Comparison of ENCODE assay signal across 20 mouse cellular contexts in genomic region chr4:99516883-99517282, GRCm38 (mm10).
A peak's percentile ranks its signal among the peaks of the same experiment; 100 is the strongest.
DNase-seq lines count a peak whose midpoint lies in the region; ATAC-seq and TF ChIP-seq lines count a peak whose summit lies in the region.
"Had no signal": no experiment of that assay in that cellular context is flagged by ENCODE, and none has a peak within 500 bp of the region (broad histone marks: within the 10 kb centered on the region; RNA-seq: fewer than 3 reads in every experiment).

No protein-coding gene starts in this region.

- H3K27me3 ChIP-seq in kidney, postnatal 0 days (ENCODE audit: insufficient read depth, low read length), result no peaks in the 10 kb centered on the region
- H3K27me3 ChIP-seq in ES-Bruce4 (ENCODE audit: control insufficient read depth, insufficient read depth, low read length, poor library complexity, severe bottlenecking), result no peaks in the 10 kb centered on the region
- H3K27me3 ChIP-seq: hindbrain, embryonic 15.5 days; liver, embryonic 13.5 days; stomach, embryonic 15.5 days had no signal

- no peak for ATAC-seq in kidney, postnatal 0 days (replicated peaks; ENCODE audit: low FRiP score, low read depth)
- ATAC-seq: forebrain, embryonic 16.5 days had no signal

- DNase-seq in kidney, postnatal 0 days (ENCODE audit: low spot score), result no peak
- no peak for DNase-seq in kidney, postnatal 14 days
- DNase-seq in A20 (ENCODE audit: low read depth, low spot score) (peak; percentile 15), ZHBTc4 (ENCODE audit: low read depth, low spot score) (peak; percentile 83), adipocyte (ENCODE audit: low spot score) (no peak)
- DNase-seq in adrenal gland, adult (ENCODE audit: inconsistent age in 2 of 2, low spot score in 1 of 2), result no peak
- DNase-seq: adrenal gland, adult 2 months; cerebellum, adult 11 months; cerebellum, postnatal 36 days; gastrocnemius, adult 2 months; heart, adult 2 months; kidney, adult 18-20 months; kidney, postnatal 25 days; liver, embryonic 13.5 days; spleen, adult 18-20 months; thymus, postnatal 25 days had no signal

- no peak overlapping the region for H3K4me3 ChIP-seq in kidney, postnatal 0 days (replicated peaks; ENCODE audit: low read depth, low read length)
- H3K4me3 ChIP-seq in ES-Bruce4 (ENCODE audit: low read depth, low read length), result no peak overlapping the region
- H3K4me3 ChIP-seq: gastrocnemius, adult 2 months; heart, adult 2 months; hindbrain, embryonic 15.5 days; liver, embryonic 13.5 days; stomach, embryonic 15.5 days had no signal

- H3K9me3 ChIP-seq in kidney, postnatal 0 days (replicated peaks; ENCODE audit: low read length), result no peaks in the 10 kb centered on the region
- H3K9me3 ChIP-seq in ES-Bruce4 (replicated peaks; ENCODE audit: control insufficient read depth, insufficient read depth, low read length, poor library complexity, severe bottlenecking), result no peaks in the 10 kb centered on the region
- H3K9me3 ChIP-seq: hindbrain, embryonic 15.5 days; liver, embryonic 13.5 days; stomach, embryonic 15.5 days had no signal

- H3K4me2 ChIP-seq in kidney, postnatal 0 days (ENCODE audit: low read length), result no peak overlapping the region
- H3K4me2 ChIP-seq: hindbrain, embryonic 15.5 days; liver, embryonic 13.5 days; stomach, embryonic 15.5 days had no signal

- H3K36me3 ChIP-seq in kidney, postnatal 0 days (ENCODE audit: insufficient read depth, low read length), result no peaks in the 10 kb centered on the region
- H3K36me3 ChIP-seq in ES-Bruce4 (ENCODE audit: control insufficient read depth, insufficient read depth, low read length, poor library complexity, severe bottlenecking), result no peaks in the 10 kb centered on the region
- H3K36me3 ChIP-seq: hindbrain, embryonic 15.5 days; liver, embryonic 13.5 days; stomach, embryonic 15.5 days had no signal

- WGBS in kidney, postnatal 0 days, result 84% methylated on average over 3 of the region's 3 CpGs

- H3K27ac ChIP-seq in kidney, postnatal 0 days, result no peak overlapping the region
- no peak overlapping the region for H3K27ac ChIP-seq in ES-Bruce4 (ENCODE audit: insufficient read depth, low read length)
- H3K27ac ChIP-seq: gastrocnemius, adult 2 months; heart, adult 2 months; hindbrain, embryonic 15.5 days; liver, embryonic 13.5 days; stomach, embryonic 15.5 days had no signal

- peak; percentile 25; the same call in 1 of the 2 replicates for TF ChIP-seq CTCF in kidney, postnatal 0 days (IDR thresholded peaks at IDR 0.05; ENCODE audit: low read depth)
- TF ChIP-seq CTCF in ES-Bruce4 (IDR thresholded peaks at IDR 0.05; ENCODE audit: low read depth, low read length), result peak; percentile 62

- TF ChIP-seq EP300 in ES-Bruce4 (IDR thresholded peaks at IDR 0.05; ENCODE audit: insufficient read depth, low read depth, low read length), result no peak

- no peak overlapping the region for H3K9ac ChIP-seq in kidney, postnatal 0 days (ENCODE audit: low read depth, low read length)
- no peak overlapping the region for H3K9ac ChIP-seq in ES-Bruce4 (ENCODE audit: low read depth, poor library complexity, severe bottlenecking)
- H3K9ac ChIP-seq: hindbrain, embryonic 15.5 days; liver, embryonic 13.5 days; stomach, embryonic 15.5 days had no signal

- TF ChIP-seq POLR2A in ES-Bruce4 (IDR thresholded peaks at IDR 0.05; ENCODE audit: insufficient read depth, low read length), result no peak

- H3K4me1 ChIP-seq in kidney, postnatal 0 days (replicated peaks; ENCODE audit: insufficient read depth, low read length), result no peaks in the 10 kb centered on the region
- H3K4me1 ChIP-seq in ES-Bruce4 (ENCODE audit: control insufficient read depth, insufficient read depth, low read length), result no peaks in the 10 kb centered on the region
- H3K4me1 ChIP-seq: liver, embryonic 13.5 days; stomach, embryonic 15.5 days had no signal

Comparison
In these comparisons a context has a peak if more than half of its experiments do, and no peak if none do; other contexts are left out.
1. DNase-seq: peak in A20 (single experiment) and ZHBTc4 (single experiment); none in kidney, postnatal 0 days (single experiment), kidney, postnatal 14 days (single experiment), adrenal gland, adult (0 of 2) and adipocyte (single experiment).